Mouse (Mus musculus) E14TG2a.4 (cell line): Measurements from ENCODE around the gene Crnkl1.
"Not testable (repeated sequence)": the region's sequence is repeated elsewhere in the genome, so short reads cannot be mapped to it uniquely, and the experiment has no call there.

Source experiments
- H3K27me3 ChIP-seq: 2 replicates; pipeline ENCODE4 v1.6.1; 2014; ENCODE audit warnings: low read length, control low read depth; ENCODE audit not compliant: insufficient read depth
- H3K36me3 ChIP-seq: 2 replicates; pipeline ENCODE4 v1.6.1; 2014; ENCODE audit warnings: low read length, control low read depth; ENCODE audit not compliant: insufficient read depth
- H3K4me1 ChIP-seq: replicated peaks from 2 replicates; pipeline ENCODE4 v1.6.1; 2014; ENCODE audit warnings: low read depth, low read length, control low read depth
- H3K4me3 ChIP-seq: replicated peaks from 2 replicates; pipeline ENCODE4 v1.5.1; 2014; ENCODE audit warnings: mild to moderate bottlenecking, low read length
- H3K9me3 ChIP-seq: 2 replicates; pipeline ENCODE4 v1.6.1; 2014; ENCODE audit warnings: low read length, control low read depth
- CTCF ChIP-seq: conservative IDR thresholded peaks from 2 replicates; pipeline ENCODE4 v1.5.1; 2014; ENCODE audit warnings: low read length
- NANOG ChIP-seq: IDR thresholded peaks from 2 replicates; pipeline ENCODE4 v1.6.1; 2014; ENCODE audit warnings: borderline replicate concordance, low read length, mixed read lengths
- POU5F1 ChIP-seq: IDR thresholded peaks from 2 replicates; pipeline ENCODE4 v1.6.1; 2014; ENCODE audit warnings: low read length, borderline replicate concordance

Crnkl1 gene

DNA sequence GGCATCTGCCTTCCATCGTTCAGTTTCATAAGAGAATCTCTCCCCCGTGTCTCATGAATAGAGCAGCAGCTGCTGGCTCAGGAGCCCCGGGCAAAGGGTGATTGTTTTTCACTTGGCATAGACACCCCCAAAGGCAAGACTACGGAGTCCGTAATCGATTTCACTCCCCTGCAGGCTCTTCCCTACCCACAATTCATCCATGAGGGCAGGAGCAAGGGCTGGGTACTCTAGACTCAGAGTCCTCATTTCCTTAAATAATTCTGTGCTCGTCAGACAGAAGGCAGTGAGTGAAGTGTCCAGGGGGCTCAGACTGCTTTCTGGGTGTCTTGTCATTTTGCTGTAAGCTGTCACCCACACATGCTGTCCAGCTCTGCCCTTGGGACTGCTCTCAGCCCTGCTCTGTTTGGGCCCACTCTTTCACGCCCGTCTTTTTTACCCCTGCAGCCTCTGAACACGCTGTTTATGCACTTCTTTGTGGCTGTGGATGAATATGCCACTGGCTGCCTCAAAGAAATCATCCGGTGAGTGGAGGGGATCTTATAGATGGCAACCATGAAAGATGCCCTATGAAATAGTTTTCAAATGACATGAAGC lies 14.8 kb upstream of the Crnkl1 start:
- H3K27me3 ChIP-seq, result 0 out of 2 replicates have a peak, but pooled peaks cover 2% of the 10 kb centered on the region
- no peaks in the 10 kb centered on the region for H3K4me1 ChIP-seq
- no peaks in the 10 kb centered on the region for H3K36me3 ChIP-seq
- no peak overlapping the region for H3K4me3 ChIP-seq
- TF ChIP-seq CTCF, result no peak
- H3K9me3 ChIP-seq, result peaks cover under 1% of the 10 kb centered on the region; the same call in 1 of the 2 replicates

GRCm38 (mm10) chr2:145948402-145948954 lies 13.7 kb upstream of the Crnkl1 start:
- TF ChIP-seq POU5F1 (no peak), CTCF (no peak), NANOG (no peak)

GRCm38 (mm10) chr2:145944286-145944685 lies 9.5 kb upstream of the Crnkl1 start:
- no peak overlapping the region for H3K4me3 ChIP-seq
- H3K36me3 ChIP-seq, result no peaks in the 10 kb centered on the region
- H3K9me3 ChIP-seq, result no peaks in the 10 kb centered on the region
- no peaks in the 10 kb centered on the region for H3K27me3 ChIP-seq
- H3K4me1 ChIP-seq, result no peaks in the 10 kb centered on the region
- TF ChIP-seq NANOG, result no peak
- no peak for TF ChIP-seq CTCF
- TF ChIP-seq POU5F1, result no peak

More at GRCm38 (mm10) chr2:145948402-145948954, 13.7 kb upstream of the Crnkl1 start:
- H3K4me1 ChIP-seq, result no peaks in the 10 kb centered on the region
- no peak overlapping the region for H3K4me3 ChIP-seq
- no peaks in the 10 kb centered on the region for H3K36me3 ChIP-seq
- no peaks in the 10 kb centered on the region for H3K9me3 ChIP-seq
- 0 out of 2 replicates have a peak, but pooled peaks cover 2% of the 10 kb centered on the region for H3K27me3 ChIP-seq

- TF ChIP-seq POU5F1, result no peak
- no peak for TF ChIP-seq NANOG
- no peak for TF ChIP-seq CTCF
- no peaks in the 10 kb centered on the region for H3K36me3 ChIP-seq
- no peaks in the 10 kb centered on the region for H3K9me3 ChIP-seq
- H3K4me1 ChIP-seq, result no peaks in the 10 kb centered on the region
- H3K4me3 ChIP-seq, result no peak overlapping the region
- peaks cover 6% of the 10 kb centered on the region for H3K27me3 ChIP-seq
Observed at GRCm38 (mm10) chr2:145941403-145941802, 6.6 kb upstream of the Crnkl1 start.

- TF ChIP-seq POU5F1 (no peak), CTCF (no peak), NANOG (no peak)
- H3K27me3 ChIP-seq, result peaks cover 6% of the 10 kb centered on the region
- peaks cover 10% of the 10 kb centered on the region for H3K36me3 ChIP-seq
- no peak overlapping the region for H3K4me3 ChIP-seq
- no peaks in the 10 kb centered on the region for H3K9me3 ChIP-seq
- H3K4me1 ChIP-seq, result peaks cover 11% of the 10 kb centered on the region
Observed at GRCm38 (mm10) chr2:145936975-145937374, 2.2 kb upstream of the Crnkl1 start.

- TF ChIP-seq CTCF (peak; percentile 21; the same call in 1 of the 2 replicates), POU5F1 (no peak)
- Histone ChIP-seq H3K4me3 (no peak overlapping the region), H3K4me1 (peaks cover 9% of the 10 kb centered on the region; the same call in 1 of the 2 replicates)
Observed at GRCm38 (mm10) chr2:145920941-145921650, 13.7 kb downstream of the Crnkl1 start.

GRCm38 (mm10) chr2:145905884-145906283 lies 28.9 kb downstream of the Crnkl1 start:
- peak; percentile 28; the same call in 1 of the 2 replicates for TF ChIP-seq CTCF
- H3K4me1 ChIP-seq, result peaks cover 60% of the 10 kb centered on the region
- H3K27me3 ChIP-seq, H3K9me3 ChIP-seq: not testable (repeated sequence)
- H3K36me3 ChIP-seq, result peaks cover 51% of the 10 kb centered on the region
- H3K4me3 ChIP-seq, result peak overlapping the region; percentile 95

More at GRCm38 (mm10) chr2:145920941-145921650, 13.7 kb downstream of the Crnkl1 start:
- no peaks in the 10 kb centered on the region for H3K9me3 ChIP-seq
- H3K27me3 ChIP-seq, result no peaks in the 10 kb centered on the region
- peaks cover 96% of the 10 kb centered on the region for H3K36me3 ChIP-seq

DNA sequence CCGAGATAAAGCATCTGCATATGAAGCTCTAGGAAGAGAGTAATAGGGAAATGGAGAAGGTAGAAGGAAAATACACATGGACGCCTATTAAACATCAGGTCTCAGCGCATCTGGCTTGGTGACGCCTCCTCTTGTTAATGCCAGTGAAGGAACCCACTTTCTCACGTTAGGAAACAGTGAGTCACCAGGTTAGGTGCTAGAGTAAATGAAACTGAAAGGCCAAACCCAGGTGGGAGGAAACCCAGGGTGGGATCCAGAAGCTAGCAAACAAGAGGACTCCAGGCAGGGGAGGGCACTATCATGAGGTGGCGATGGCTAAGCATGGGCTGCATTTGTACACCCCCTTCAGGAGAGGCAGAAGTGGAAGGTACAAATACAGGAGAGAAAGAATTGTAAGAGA lies 29.7 kb downstream of the Crnkl1 start:
- H3K4me3 ChIP-seq, result peak overlapping the region; percentile 95
- H3K27me3 ChIP-seq, result no peaks in the 10 kb centered on the region
- TF ChIP-seq CTCF (no peak), POU5F1 (no peak), NANOG (no peak)
- H3K9me3 ChIP-seq, result no peaks in the 10 kb centered on the region
- H3K4me1 ChIP-seq, result peaks cover 60% of the 10 kb centered on the region
- H3K36me3 ChIP-seq, result peaks cover 44% of the 10 kb centered on the region

DNA sequence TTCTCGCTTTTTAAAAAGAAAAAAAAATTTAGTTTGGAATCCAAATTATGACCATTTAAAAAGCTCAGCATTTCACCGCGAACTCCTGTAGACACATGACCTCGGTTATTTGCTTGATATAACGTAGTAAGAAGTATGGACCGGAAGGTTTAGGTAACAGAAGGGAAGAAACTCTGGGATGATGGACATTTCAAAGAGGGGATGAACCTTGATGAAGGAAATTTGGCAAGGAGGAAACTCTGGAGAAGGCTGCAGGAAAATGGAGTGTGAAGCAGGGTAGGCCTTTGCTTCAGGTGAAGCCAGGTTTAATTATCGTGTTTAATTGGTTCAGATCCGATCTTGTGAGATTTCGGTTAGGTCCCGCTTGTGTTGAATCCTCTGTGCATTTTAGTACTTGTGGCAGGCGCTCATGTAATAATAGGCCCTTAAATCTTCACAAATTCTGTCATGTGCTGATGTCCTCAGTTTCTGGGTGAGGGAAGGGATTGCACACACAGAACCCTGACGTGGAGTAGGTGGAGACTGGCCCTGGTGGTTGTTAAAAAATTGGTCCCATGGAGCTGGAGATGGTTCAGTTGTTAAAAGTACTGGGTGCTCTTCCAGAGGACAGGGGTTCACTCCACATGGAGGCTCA lies 30.7 kb downstream of the Crnkl1 start:
- no peaks in the 10 kb centered on the region for H3K9me3 ChIP-seq
- peaks cover 33% of the 10 kb centered on the region for H3K36me3 ChIP-seq
- TF ChIP-seq NANOG, result no peak
- no peak for TF ChIP-seq POU5F1
- no peak for TF ChIP-seq CTCF
- H3K27me3 ChIP-seq, result no peaks in the 10 kb centered on the region
- peak overlapping the region; percentile 95 for H3K4me3 ChIP-seq
- H3K4me1 ChIP-seq, result peaks cover 60% of the 10 kb centered on the region
